Mouse (Mus musculus) layer of hippocampus, postnatal 25 days (tissue): Measurements from ENCODE around the gene Sox5. TPM values are rescaled to one million over a fixed set of nuclear protein-coding genes. Genes with fewer than 3 reads are reported as not detected.

Source experiments
- DNase-seq, 2 experiments: peaks; one replicate each; pipeline ENCODE4 v3.0.0; 2022; ENCODE audit warnings: mixed read lengths in 2 of 2, low spot score in 1 of 2; ENCODE audit errors: extremely low spot score in 1 of 2
- total RNA-seq, 2 experiments: library from RNA; stranded (reverse); gene quantifications; 2 replicates each; pipeline ENCODE4 v1.2.3; 2021

The Sox5 gene
- total RNA-seq, 2 experiments from 2014 or later = 31.4 to 38.6 TPM

GRCm38 (mm10) chr6:144503399-144504196 is 278.2 kb downstream of the Sox5 start:
- DNase-seq = no peak

- no peak for DNase-seq
These were observed 280.3 kb downstream of the Sox5 start for GRCm38 (mm10) chr6:144501439-144501838.

GRCm38 (mm10) chr6:144498177-144498576 is 283.6 kb downstream of the Sox5 start:
- no peak for DNase-seq

GRCm38 (mm10) chr6:144491761-144492415 is 289.9 kb downstream of the Sox5 start:
- no peak for DNase-seq

- no peak for DNase-seq
These were observed 290.9 kb downstream of the Sox5 start for GRCm38 (mm10) chr6:144490896-144491295.

- DNase-seq = no peak
These were observed 296.2 kb downstream of the Sox5 start for GRCm38 (mm10) chr6:144485578-144485977.

GRCm38 (mm10) chr6:144483166-144483565 is 298.6 kb downstream of the Sox5 start:
- no peak for DNase-seq

GRCm38 (mm10) chr6:144480648-144481528 is 300.9 kb downstream of the Sox5 start:
- no peak for DNase-seq

GRCm38 (mm10) chr6:144479861-144480260 is 301.9 kb downstream of the Sox5 start:
- DNase-seq = no peak

GRCm38 (mm10) chr6:144477287-144478064 is 304.3 kb downstream of the Sox5 start:
- no peak for DNase-seq

- no peak for DNase-seq
These were observed 308.3 kb downstream of the Sox5 start for GRCm38 (mm10) chr6:144473437-144473836.

- no peak for DNase-seq
These were observed 309.5 kb downstream of the Sox5 start for GRCm38 (mm10) chr6:144472089-144472900.

- DNase-seq = no peak
These were observed 315.1 kb downstream of the Sox5 start for GRCm38 (mm10) chr6:144466711-144467110.

GRCm38 (mm10) chr6:144463691-144464090 is 318.1 kb downstream of the Sox5 start:
- no peak for DNase-seq

GRCm38 (mm10) chr6:144463274-144463673 is 318.5 kb downstream of the Sox5 start:
- DNase-seq = no peak

- no peak for DNase-seq
These were observed 322.3 kb downstream of the Sox5 start for GRCm38 (mm10) chr6:144459486-144459885.

- no peak for DNase-seq
These were observed 324.3 kb downstream of the Sox5 start for GRCm38 (mm10) chr6:144457500-144457899.

GRCm38 (mm10) chr6:144454291-144455276 is 327.2 kb downstream of the Sox5 start:
- DNase-seq = no peak
